Mouse (Mus musculus): ENCODE results near the gene Rtbdn.

GRCm38 (mm10) chr8:84975434-84975833, 28.6 kb downstream of the Rtbdn start:
- no peak for TF ChIP-seq HCFC1 (IDR thresholded peaks at IDR 0.05; ENCODE audit: borderline replicate concordance, insufficient read depth, low read length)
- 0 out of 2 replicates have a peak, but pooled peaks have one; percentile 30 for TF ChIP-seq CHD2 (IDR thresholded peaks at IDR 0.05; ENCODE audit: low read depth, low read length)
- TF ChIP-seq MAFK (IDR thresholded peaks at IDR 0.05; ENCODE audit: insufficient read depth, low read depth, low read length), result no peak
- TF ChIP-seq ZC3H11A (IDR thresholded peaks at IDR 0.05; ENCODE audit: borderline replicate concordance, low read depth, low read length), result peak; percentile 45
- TF ChIP-seq ZNF384 (IDR thresholded peaks at IDR 0.05; ENCODE audit: low read depth, low read length), result peak; percentile 60; the same call in 1 of the 2 replicates

Data from ES-E14 (cell line).